Mouse (Mus musculus) gonadal fat pad, adult 2 months (tissue): ENCODE data around the gene Msx3. TPM values are rescaled to one million over a fixed set of nuclear protein-coding genes. Genes with fewer than 3 reads are reported as not detected.

ENCODE experiments used
- DNase-seq: peaks from one replicate; pipeline ENCODE4 v3.0.0-alpha.2; 2012; ENCODE audit warnings: low read depth
- polyA plus RNA-seq: library from polyadenylated mRNA; depleted of rRNA; stranded (reverse); fragments of >200 nt; gene quantifications from 2 replicates; pipeline ENCODE4 v1.2.3, GENCODE M21; 2012

Msx3 gene
- polyA plus RNA-seq, 1 experiment = not detected

DNA sequence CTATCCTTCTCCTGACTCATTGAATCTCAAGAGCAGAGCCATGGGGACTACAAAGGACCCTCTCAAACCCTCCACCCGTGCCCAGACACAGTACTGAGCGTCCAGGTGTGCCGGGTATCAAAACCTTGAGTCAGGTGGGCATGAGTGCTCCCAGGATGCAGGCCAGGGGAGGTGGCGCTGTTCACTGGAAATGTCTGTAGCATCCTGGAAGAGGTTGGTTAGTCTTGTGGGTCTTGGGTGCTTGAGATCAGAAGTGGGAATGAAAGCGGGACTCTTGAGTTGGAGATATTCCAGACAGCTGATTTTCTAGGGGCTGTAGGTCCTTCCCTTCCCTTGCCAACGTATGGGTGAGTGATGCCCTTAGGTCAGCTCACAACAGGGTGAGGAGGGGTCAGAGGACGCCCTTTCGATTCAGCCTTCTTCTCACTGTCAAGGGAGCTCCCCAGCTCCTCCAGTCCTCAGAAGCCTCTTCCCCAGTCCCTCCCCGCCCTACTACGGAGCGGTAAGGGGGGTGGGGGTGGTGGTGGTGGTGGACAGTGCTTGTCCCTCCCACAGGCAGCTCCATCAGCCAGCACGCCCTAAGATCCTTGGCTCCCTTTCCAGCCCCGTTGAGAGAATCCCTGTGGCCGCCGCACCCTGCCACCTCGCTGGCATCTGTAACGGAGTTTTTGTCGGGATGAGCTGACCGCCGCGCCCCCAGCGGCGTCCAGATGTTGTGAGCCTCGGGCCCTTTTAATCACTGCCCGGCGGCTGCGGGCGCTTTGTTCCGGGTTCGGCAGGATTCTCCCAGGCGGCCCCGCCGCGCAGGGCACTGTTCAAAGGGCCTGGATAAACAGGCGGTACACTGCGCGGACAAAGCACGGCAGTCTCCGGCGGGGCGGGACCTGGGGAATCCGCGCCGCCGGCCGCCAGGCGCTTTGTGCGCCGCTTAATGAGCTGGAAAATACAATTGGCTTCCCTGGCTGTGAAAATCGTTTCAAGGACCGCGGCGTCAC lies 8.8 kb upstream of the Msx3 start:
- DNase-seq = no peak

DNA sequence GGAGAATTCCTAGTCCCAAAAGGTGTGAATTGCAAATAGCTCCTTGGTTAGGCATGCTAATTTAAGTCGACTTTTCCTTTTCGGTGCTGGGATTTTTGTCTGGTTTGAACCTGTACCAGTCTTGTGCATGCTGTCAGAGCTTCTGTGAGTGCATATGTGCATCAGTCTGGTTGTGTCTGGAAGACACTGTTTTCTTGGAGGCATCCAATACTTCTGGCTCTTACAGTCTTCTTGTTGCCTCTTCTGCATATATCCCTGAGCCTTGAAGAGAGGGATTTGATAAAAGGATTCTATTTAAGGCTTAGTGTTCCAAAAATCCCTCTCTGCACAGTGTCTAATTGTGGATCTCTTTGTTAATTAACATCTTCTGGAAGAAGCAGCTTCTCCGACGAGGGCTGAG lies 5.2 kb upstream of the Msx3 start:
- no peak for DNase-seq

DNA sequence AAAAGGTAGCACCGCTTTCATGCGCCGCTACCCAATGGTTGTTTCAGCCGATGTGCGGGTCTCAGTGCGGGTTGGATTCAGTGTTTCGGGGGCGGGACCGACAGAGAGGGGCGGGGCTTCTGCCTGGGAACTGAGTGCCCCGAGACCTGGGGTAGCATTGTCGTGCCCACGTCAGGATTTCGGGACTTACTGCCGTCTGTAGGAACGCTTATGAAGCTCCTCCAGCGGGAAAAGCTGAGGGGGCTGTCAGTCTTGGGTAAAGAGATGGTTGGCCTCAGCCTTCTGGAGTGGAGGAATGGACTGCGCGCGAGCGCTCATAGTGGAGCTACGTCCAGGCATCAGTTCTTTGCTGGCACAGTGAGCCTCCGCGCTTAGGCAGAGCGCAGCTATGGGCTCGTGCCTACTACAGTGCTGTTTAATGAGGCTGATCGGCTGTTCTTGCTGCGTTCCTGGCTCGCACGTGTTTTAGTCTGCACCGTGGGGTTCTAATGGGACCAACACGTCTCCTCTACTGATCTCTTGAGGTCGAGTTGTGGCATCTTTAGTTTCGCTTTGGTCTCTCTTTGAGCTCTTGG lies 313 bp upstream of the Msx3 start:
- DNase-seq = no peak

DNA sequence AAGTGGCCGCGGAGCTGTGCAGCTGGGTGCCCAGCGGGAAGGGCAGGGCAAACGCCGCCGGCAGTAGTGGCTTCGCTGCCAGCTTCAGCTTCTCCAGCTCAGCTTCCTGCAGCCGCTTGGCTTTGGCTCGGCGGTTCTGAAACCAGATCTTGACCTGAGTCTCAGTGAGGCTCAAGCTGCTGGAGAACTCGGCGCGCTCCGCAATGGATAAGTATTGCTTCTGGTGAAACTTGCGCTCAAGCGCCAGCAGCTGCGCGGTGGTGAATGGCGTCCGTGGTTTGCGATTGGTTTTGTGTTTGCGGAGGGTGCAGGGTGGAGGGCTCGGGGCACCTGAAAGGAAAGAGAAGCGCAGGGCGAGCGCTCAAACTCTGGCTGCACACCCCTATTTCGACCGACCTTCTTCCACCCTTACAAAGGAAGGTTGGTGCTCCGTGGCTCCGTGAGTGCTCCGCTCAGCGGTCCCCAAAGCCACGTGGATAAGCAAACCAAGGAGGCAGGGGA lies 1.0 kb downstream of the Msx3 start:
- no peak for DNase-seq

DNA sequence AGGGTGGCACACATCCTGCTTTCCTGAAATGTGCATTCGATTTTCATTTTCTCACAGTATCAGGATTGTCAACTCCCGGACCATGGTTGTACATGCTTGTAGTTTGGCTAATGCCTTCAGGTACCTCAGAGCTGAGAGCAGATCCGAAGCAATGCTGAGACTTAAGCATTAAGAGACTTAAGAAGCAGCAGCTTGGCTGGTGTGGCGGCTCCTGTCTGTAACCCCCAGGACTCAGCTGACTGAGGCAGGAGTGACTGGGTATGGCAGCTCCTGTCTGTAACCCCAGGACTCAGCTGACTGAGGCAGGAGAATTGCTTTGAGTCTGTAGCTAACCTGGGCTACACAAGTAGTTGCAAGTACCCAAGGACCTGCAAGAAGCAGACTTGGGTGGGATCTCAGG lies 3.3 kb downstream of the Msx3 start:
- no peak for DNase-seq

DNA sequence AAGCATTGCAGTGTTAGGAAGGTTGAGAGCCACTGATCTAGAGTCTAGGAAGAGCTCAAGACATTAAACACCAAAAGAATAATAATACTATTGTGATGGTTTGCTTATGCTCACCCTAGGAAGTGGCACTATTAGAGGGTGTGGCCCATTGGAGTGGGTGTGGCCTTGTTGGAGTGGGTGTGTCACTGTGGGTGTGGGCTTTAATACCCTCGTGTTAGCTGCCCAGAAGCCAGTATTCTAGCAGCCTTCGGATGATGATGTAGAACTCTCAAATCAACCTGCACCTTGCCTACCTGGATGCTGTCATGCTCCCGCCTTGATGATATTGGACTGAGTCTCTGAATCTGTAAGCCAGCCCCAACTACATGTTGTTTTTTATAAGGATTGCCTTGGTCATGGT lies 6.2 kb downstream of the Msx3 start:
- no peak for DNase-seq

DNA sequence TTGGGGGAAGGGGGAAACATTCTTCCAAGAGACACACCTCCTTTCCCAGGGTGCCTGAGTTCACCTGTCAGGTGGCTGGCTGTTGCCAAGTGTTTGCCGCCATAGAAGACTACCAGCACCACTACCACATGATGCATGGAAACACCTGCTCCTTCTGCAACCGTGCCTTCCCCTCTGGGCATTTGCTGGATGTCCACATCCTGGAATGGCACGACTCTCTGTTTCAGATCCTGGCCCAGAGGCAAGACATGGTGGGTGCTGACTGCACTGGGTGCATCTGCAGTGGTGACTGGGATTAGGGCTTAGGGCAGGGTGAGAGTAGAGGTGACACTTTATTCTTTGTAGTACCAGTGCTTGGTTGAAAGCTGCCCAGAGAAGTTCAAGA lies 11.7 kb downstream of the Msx3 start:
- DNase-seq = no peak

DNA sequence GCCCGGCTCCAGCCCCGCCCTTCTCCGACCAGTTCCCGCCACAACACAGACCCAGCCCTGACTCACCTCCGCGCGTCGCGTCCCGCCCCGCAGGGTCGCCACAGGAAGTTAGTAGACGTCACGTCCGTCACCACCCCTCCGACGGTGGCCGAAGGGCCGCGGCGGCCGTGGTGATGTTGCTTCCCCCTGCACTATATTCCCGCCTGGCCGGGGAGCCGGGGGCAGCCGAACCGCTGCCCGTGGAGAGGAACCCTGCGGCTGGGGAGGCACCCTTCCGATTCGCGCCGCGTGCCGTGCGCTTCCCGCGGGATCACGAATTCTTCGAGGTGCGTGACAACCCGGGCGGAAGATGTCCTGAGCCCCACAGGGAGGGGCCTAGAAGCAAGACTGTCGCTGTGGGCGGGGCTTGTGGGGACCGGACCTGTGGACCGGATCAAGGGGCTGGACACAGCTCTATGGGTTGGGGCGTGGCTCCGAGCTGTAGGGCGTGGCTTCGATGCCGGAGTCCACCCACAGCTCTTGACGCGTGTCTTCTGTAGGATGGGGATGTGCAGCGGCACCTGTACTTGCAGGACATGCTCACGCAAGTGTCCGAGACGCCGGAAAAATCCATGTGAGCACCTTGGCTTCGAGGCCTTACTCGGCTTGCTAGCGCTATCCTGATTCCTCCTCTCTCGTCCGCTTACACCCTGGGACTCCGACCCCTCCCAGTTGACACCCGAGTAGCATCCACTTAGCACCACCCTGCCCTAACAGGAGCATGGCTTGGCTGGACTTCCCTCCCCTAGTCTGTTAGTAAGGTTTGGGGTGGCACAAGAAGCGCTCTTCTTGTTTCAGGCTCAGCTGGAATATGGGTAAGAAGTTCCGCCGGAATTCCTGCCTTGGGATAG lies 12.4 kb downstream of the Msx3 start, which contains the start of the genes Zfp511 and Tubgcp2:
Gene Zfp511, plus strand, starts transcription at position 111 of the 890 bp plus-strand sequence.
Gene Tubgcp2, minus strand, starts transcription at position 389 of the 890 bp plus-strand sequence.
- DNase-seq = peak; percentile 79

DNA sequence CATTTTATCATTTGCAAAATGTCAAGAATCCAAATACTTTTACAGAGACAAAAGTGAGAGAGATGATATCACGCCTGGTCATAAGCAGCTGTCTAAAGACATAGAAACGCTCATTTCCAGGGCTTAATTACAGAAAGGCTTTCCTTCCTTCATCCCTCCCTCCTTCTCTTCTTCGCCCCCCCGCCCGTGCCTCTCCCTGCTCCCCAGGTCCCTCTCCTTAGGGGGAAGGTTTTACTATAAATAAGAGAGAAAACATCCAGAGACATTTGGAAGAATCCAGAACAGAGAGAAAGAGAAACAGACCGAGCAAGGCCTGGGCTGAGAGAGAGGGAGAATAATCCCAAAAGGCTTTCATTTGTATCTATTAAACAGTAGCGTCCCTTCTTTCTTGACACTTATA lies 13.4 kb downstream of the Msx3 start:
- no peak for DNase-seq

DNA sequence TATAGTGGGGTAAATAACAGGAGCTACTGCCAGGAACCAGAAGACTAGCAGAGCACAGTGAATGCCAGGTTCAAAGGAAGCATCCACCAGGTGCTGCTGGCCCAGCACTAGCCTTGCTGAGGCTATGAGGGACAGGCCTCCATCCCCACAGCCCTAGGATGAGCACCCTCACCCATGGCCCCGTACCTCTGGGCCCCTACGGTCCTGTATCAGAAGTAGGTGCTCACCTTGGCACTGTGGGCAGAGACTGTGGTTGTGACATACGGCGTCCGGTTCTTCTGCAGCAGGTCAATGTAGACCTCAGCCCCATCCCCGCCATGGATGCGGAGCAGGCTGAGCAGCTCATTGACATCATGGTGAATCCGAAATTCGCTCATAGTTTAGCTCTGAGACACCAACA lies 15.5 kb downstream of the Msx3 start:
- DNase-seq = no peak

DNA sequence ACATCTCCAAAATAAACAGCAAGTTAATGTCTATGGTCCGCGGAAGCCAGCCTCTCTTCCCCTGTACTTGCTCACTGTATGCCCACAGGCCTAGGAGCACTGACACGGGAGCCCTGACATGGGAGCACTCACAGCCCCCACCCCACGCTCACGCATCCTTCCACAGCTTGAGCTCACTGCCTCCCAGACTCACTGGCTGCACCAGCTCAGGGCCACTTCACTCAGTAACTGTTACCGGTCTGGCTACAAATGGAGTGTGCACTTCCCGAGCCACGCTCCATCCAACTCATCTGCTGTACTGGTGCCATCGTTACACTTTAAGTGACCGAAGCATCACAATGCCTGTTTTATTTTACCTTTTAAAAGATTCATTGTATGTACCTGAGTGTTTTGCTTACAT lies 16.5 kb downstream of the Msx3 start:
- no peak for DNase-seq

DNA sequence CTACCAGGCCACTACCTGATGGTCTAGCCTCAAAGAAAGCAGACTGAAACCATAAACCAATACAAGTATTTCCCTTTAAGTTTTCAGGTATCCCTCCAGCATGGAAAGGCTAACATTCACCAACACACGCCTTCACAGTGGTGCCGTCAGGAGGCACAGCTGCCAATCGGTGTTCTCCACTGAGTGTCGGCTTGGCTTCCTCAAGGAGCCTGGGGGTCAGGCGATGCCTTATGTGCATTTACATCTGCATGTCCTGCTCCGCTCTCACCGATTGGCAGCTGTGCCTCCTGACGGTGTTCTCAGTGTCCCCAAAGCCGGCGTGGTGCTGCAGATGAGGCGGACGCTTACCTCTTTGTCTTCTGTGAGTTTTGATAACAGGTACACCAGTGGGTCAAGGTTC lies 17.1 kb downstream of the Msx3 start:
- DNase-seq = no peak

DNA sequence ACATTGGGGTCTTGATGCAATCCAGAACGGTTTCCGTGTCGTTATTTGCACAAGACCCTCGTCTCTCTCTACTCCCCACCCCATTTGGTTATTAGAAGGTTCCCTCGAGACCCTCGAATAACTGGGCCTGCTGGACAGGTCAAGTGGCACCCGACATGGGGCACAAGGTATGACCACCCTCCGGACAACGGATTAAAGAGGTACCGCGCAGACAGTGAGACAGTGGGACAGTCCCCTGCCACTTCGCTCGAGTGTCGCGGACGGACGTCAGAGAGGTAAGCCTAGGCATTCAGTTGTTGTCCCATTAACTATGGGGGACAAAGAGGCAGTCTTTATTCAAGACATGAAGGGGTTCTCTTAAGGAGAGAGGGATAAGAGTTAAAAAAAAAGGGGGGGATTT lies 37.6 kb downstream of the Msx3 start:
- no peak for DNase-seq

DNA sequence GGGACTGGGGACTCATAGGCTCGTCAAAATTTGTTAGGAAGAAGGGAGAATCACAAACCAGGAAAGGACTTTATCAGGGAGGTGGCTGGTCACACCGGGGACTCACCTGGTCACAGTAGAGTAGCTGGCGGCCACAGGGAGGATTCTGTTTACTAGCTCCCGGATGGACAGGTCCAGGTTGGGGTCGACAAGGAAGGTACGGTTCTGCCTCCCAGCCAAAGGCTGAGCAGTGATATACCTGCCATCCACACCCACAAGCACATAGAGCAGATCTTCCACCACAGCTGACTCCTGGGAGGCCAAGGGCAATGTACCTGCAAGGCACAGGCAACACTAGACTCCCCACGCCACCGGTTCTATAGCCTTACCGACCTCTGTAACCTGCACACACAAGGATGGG lies 41.1 kb downstream of the Msx3 start:
- no peak for DNase-seq

DNA sequence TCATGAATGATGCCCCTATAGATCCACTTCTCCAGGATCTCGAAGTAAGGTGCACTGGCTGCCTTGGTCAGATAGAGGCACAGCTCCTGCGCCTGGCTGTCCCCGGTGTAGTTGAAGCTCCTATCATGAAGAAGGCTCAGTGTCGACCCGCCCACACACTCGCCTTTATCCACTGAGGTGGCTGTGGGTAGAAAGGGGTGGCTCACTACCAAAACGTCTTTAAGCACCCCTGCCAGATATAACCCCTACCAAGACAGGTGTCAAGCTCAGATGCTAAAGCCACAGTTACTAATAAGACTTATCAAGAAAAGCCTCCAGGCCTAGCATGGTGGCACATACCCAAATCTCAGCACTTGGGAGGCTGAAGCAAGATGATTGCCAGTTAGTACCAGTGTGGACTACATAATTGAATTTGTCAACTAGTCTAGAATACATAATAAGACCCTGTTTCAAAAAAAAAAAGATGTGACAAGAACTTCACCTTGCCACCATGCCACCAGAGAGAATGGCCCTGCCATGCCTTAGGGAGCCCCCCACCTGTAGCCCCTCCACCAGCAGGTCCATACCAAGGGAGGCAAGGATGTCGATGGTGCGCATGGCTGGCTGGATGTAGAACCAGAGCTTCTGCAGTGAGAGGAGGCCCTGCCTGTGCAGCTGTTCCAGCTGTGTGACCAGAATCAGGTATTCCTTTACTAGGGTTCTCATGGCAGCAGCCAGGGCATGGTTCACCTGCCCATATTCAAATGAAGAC lies 41.9 kb downstream of the Msx3 start:
- DNase-seq = no peak

DNA sequence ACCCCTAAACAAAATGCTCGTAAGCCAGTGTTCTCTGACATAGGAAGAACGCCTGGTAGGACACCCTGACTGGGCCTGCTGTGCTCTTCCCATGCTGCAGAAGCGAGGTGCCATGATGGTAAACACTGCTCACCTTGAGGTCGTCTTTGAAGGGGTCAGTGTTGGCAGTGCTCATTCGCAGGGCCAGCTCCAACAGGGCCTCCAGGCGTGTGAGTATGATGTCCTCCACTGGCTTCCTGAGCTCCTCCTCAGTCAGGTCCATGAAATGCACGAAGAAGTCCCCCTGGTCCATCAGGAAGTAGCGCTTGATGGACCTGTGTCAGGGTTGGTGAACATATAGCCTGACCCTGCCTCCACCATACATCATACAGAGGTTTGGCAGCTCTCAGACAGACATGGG lies 44.2 kb downstream of the Msx3 start:
- DNase-seq = no peak

DNA sequence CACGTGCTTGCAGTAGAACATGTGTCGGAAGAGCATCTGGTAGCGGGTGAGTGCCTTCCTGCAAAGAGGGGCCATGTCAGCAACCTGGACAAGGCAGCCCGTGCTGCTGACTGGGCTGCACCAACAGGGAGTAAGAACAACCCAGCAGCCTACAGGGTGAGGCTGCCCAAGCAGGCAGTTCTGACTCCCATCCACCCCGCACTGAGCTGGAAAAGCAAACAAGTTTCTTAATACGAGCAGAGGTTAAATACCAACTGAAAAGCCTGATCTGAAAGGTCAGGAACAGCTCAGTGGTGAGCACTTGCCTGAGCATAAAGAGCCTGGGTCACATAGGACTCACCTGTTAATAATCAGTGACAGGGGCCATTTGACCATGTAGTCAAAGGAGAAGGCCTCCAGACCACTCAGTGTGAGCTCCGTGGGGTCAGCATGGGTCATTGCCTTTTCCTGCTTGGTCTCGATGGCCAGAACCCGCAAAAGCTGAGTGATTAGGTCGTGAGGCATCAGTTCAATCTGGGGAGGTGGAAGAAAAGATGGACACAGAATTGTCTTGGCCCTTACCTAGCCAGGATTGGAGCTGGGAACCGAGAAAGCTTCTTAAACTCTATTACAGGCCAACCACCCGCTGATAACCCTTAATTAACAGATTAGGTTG lies 47.7 kb downstream of the Msx3 start:
- no peak for DNase-seq

DNA sequence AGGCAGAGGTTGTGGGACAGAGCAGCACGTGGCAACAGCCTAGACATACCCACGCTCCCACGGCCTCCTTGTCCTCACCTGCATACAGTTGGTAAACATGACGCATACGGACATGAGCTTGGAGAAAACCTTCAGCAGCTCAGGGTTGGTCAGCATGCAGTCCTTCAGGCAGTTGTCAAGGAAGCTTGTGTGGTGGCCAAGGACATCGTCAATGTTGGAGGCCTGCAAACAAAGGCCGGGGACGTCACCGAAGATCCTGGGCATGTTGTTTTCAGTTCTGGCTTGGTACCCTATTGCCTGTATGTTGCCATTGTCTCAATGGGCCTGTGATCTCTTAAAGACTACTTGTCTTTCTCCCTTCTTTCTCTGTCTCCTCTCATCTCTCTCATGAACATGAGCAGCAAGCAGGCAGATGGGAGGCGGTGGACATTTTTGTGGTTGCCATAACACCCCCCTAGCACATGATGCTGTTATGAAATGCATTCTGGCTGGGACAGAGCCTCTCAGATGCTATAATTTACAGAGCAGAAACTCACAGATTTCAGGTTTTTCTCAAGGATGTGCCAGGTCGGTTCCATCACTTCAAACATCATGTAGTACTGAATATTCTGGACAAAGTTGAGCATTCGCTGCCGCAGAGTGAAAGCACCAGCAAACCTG lies 50.1 kb downstream of the Msx3 start:
- no peak for DNase-seq
